Mouse (Mus musculus) limb, embryonic 15.5 days (tissue): Measurements from ENCODE around the gene Mgat4a. TPM values are rescaled to one million over a fixed set of nuclear protein-coding genes. Genes with fewer than 3 reads are reported as not detected.
"Not testable (repeated sequence)": the region's sequence is repeated elsewhere in the genome, so short reads cannot be mapped to it uniquely, and the experiment has no call there.

ENCODE experiments used
- ATAC-seq: fragments of 200-750 bp; cut with Nextera tagmentation; 2 replicates; pipeline ENCODE4 v1.8.0; 2017; ENCODE audit warnings: low read depth, moderate TSS enrichment; ENCODE audit not compliant: insufficient number of reproducible peaks, low FRiP score, low TSS enrichment
- H3K27ac ChIP-seq: fragments of 300-500 bp; sonication (generic); 2 replicates; pipeline ENCODE4 v1.5.1; 2015; ENCODE audit warnings: moderate library complexity, mild to moderate bottlenecking, inconsistent platforms
- H3K27me3 ChIP-seq: fragments of 300-500 bp; sonication (generic); 2 replicates; pipeline ENCODE4 v1.6.1; 2015; ENCODE audit warnings: inconsistent platforms
- H3K36me3 ChIP-seq: fragments of 300-500 bp; sonication (generic); 2 replicates; pipeline ENCODE4 v1.6.1; 2015; ENCODE audit warnings: inconsistent platforms
- H3K4me1 ChIP-seq: fragments of 300-500 bp; sonication (generic); 2 replicates; pipeline ENCODE4 v1.6.1; 2015; ENCODE audit warnings: inconsistent platforms
- H3K4me2 ChIP-seq: fragments of 300-500 bp; sonication (generic); 2 replicates; pipeline ENCODE4 v1.6.1; 2015; ENCODE audit warnings: mild to moderate bottlenecking, inconsistent platforms
- H3K4me3 ChIP-seq: fragments of 300-500 bp; sonication (generic); 2 replicates; pipeline ENCODE4 v1.5.1; 2015; ENCODE audit warnings: mild to moderate bottlenecking, inconsistent platforms
- H3K9ac ChIP-seq: fragments of 300-500 bp; sonication (generic); 2 replicates; pipeline ENCODE4 v1.6.1; 2015; ENCODE audit warnings: inconsistent platforms
- H3K9me3 ChIP-seq: fragments of 300-500 bp; sonication (generic); 2 replicates; pipeline ENCODE4 v1.6.1; 2016; ENCODE audit warnings: inconsistent platforms
- WGBS: fragments of 180-500 bp; shearing (Covaris S2); methylation state at CpG from one replicate; pipeline ENCODE4 v1.1.7; 2015; 5-methylcytosine and 5-hydroxymethylcytosine counted together
- polyA plus RNA-seq: library from polyadenylated mRNA; unstranded; fragments of >200 nt; fragmentation: Nextera tagmentation; extraction: Ambion mirVana; gene quantifications from 2 replicates; pipeline ENCODE4 v1.2.1, GENCODE M21; 2015

The Mgat4a gene
- polyA plus RNA-seq, 1 experiment from 2014 or later: 8.8 TPM

GRCm38 (mm10) chr1:37505348-37505730 is 35.5 kb downstream of the Mgat4a start:
- WGBS: 87% methylated on average over 9 of the region's 9 CpGs
- H3K4me2 ChIP-seq: no peak overlapping the region
- H3K27me3 ChIP-seq: no peaks in the 10 kb centered on the region
- peak overlapping the region; percentile 57; the same call in 1 of the 2 replicates for H3K27ac ChIP-seq
- peaks cover 15% of the 10 kb centered on the region for H3K4me1 ChIP-seq
- no peaks in the 10 kb centered on the region for H3K36me3 ChIP-seq
- H3K9me3 ChIP-seq: 0 out of 2 replicates have a peak, but pooled peaks cover 4% of the 10 kb centered on the region
- H3K4me3 ChIP-seq: no peak overlapping the region
- H3K9ac ChIP-seq: no peak overlapping the region
- no peak for ATAC-seq

GRCm38 (mm10) chr1:37504716-37505347 is 36.0 kb downstream of the Mgat4a start:
- 44% methylated on average over 10 of the region's 10 CpGs for WGBS
- Histone ChIP-seq H3K27me3 (no peaks in the 10 kb centered on the region), H3K36me3 (no peaks in the 10 kb centered on the region), H3K9ac (no peak overlapping the region), H3K27ac (peak overlapping the region; percentile 57; the same call in 1 of the 2 replicates), H3K4me2 (no peak overlapping the region), H3K9me3 (0 out of 2 replicates have a peak, but pooled peaks cover 4% of the 10 kb centered on the region), H3K4me3 (no peak overlapping the region), H3K4me1 (peaks cover 15% of the 10 kb centered on the region)
- ATAC-seq: no peak

DNA sequence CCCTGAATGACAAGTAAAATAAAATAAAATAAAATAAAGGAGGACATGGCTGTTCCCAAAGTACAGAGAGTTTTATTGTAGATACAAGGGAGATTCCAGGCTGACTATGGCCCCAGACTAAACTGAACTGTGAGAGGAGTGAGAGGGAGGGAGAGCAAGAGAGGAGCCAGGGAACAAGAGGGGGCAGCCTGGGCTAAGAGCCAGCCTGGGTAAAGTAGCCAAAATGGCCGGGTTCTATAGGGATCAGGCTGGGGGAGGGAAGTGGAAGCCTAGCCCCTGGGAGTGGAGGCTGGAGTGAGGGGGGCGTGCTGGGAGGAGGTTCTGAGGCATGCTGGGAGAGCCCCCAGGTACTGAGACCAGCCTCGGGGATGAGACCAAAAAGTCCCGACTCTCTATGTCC is 37.2 kb downstream of the Mgat4a start:
- Histone ChIP-seq H3K9me3 (0 out of 2 replicates have a peak, but pooled peaks cover 4% of the 10 kb centered on the region), H3K27me3 (no peaks in the 10 kb centered on the region), H3K27ac (no peak overlapping the region), H3K4me1 (peaks cover 15% of the 10 kb centered on the region), H3K4me3 (no peak overlapping the region), H3K9ac (no peak overlapping the region), H3K4me2 (no peak overlapping the region), H3K36me3 (no peaks in the 10 kb centered on the region)
- ATAC-seq: no peak
- 53% methylated on average over 4 of the region's 4 CpGs for WGBS

GRCm38 (mm10) chr1:37502354-37502753 is 38.5 kb downstream of the Mgat4a start:
- H3K9me3 ChIP-seq: 0 out of 2 replicates have a peak, but pooled peaks cover 4% of the 10 kb centered on the region
- no peak overlapping the region for H3K4me3 ChIP-seq
- peaks cover 15% of the 10 kb centered on the region for H3K4me1 ChIP-seq
- WGBS: 76% methylated on average over 9 of the region's 9 CpGs
- no peak for ATAC-seq
- no peak overlapping the region for H3K9ac ChIP-seq
- no peak overlapping the region for H3K4me2 ChIP-seq
- H3K27ac ChIP-seq: no peak overlapping the region
- no peaks in the 10 kb centered on the region for H3K27me3 ChIP-seq
- H3K36me3 ChIP-seq: no peaks in the 10 kb centered on the region

DNA sequence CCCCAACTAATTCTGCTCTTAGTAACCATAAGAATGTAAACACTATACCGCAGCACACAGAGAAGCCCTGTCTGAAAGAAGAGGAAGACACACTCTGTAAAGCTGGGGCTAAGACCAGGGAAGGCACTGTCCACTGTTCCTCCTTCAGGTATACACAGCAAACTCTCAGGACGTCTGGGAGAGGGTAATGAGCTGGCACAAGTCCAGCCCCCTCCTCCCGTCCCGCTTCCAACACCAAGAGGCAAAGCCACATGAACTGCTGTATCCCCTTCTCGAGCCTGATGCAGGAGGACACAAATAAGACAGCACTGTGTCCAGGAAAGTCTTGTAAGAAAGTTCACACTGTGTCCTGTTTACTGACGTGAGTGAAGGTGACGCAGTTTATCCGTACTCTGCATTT is 40.1 kb downstream of the Mgat4a start:
- no peak for ATAC-seq
- Histone ChIP-seq H3K9ac (no peak overlapping the region), H3K4me2 (no peak overlapping the region), H3K27ac (no peak overlapping the region), H3K4me3 (no peak overlapping the region), H3K9me3 (no peaks in the 10 kb centered on the region), H3K27me3 (no peaks in the 10 kb centered on the region), H3K36me3 (no peaks in the 10 kb centered on the region), H3K4me1 (peaks cover 15% of the 10 kb centered on the region)
- WGBS: 44% methylated on average over 8 of the region's 8 CpGs

DNA sequence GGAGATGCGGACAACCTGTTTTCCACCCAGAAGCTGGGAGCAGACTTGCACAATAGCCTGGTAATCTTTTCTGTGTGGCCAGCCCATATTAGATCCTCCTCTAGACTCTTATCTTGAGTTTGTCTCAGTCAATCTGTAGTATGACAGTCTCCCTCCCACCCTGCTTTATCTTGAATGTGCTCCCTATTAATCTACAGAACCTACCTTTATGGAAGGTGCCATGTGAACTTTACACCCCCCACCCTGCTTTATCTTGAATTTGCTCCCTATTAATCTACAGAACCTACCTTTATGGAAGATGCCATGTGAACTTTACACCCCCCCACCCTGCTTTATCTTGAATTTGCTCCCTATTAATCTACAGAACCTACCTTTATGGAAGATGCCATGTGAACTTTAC is 41.4 kb downstream of the Mgat4a start:
- not testable (repeated sequence) for H3K9ac ChIP-seq, H3K27me3 ChIP-seq, H3K36me3 ChIP-seq, H3K9me3 ChIP-seq, H3K27ac ChIP-seq, H3K4me3 ChIP-seq, ATAC-seq, H3K4me2 ChIP-seq
- WGBS: 93% methylated on average over 1 of the region's 1 CpGs
- H3K4me1 ChIP-seq: peaks cover 11% of the 10 kb centered on the region

DNA sequence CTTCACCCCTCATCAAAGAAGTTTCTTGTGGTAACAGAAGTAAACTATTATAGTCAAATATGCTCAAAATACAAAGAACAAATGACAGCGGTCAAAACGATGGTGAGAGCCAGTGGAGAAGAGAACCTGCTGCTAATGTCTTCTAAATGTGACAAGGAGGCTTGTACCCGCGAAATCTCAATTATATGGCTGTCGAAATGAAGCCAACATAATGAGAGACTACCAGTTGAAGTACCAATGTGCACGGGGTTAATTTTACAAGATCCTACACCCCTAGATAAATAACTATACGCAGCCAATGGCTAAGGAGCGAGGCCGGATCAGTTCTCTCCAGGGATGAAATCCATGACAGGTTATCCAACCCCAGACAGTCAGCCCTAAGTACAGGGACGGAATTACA is 41.9 kb downstream of the Mgat4a start:
- H3K4me2 ChIP-seq: no peak overlapping the region
- no peak overlapping the region for H3K4me3 ChIP-seq
- ATAC-seq: no peak
- no peak overlapping the region for H3K27ac ChIP-seq
- H3K36me3 ChIP-seq: no peaks in the 10 kb centered on the region
- no peak overlapping the region for H3K9ac ChIP-seq
- H3K27me3 ChIP-seq: no peaks in the 10 kb centered on the region
- H3K9me3 ChIP-seq: no peaks in the 10 kb centered on the region
- WGBS: 74% methylated on average over 10 of the region's 10 CpGs
- H3K4me1 ChIP-seq: peaks cover 9% of the 10 kb centered on the region

DNA sequence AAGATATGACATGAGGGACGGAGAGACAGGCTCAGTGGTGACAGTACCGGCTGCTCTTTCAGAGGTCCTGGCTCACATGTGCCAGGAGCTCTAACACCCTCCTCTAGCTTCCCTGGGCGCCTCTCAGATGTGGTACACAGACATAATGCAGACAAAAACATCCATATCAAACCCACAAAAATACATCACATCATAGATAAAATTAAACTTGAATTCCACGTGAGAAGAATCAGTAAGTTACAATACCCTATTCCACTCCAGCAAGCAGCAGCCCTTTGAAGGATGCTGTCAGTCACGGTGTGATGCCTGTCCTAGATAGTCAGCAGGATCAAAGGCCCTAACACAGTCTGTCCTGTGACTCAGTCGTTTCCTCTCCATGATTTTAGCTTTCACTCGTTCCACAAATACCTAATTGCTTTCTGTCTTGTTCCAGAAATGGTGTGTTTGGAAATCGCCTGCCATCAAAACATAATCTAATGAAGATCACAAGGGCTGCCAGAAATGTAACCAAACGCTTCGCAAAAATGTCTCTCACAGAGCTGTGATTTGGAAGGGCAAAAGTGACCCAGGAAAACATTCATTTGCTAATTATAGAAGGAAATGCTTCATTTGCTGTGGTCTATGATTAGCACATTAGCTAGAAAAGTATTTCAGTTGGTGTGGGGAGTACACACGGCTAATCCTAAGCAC is 44.1 kb downstream of the Mgat4a start:
- no peak for ATAC-seq
- H3K9me3 ChIP-seq: no peaks in the 10 kb centered on the region
- H3K4me1 ChIP-seq: peaks cover 6% of the 10 kb centered on the region; the same call in 1 of the 2 replicates
- no peaks in the 10 kb centered on the region for H3K27me3 ChIP-seq
- no peak overlapping the region for H3K4me3 ChIP-seq
- H3K36me3 ChIP-seq: no peaks in the 10 kb centered on the region
- H3K27ac ChIP-seq: no peak overlapping the region
- 55% methylated on average over 11 of the region's 11 CpGs for WGBS
- no peak overlapping the region for H3K4me2 ChIP-seq
- H3K9ac ChIP-seq: no peak overlapping the region

DNA sequence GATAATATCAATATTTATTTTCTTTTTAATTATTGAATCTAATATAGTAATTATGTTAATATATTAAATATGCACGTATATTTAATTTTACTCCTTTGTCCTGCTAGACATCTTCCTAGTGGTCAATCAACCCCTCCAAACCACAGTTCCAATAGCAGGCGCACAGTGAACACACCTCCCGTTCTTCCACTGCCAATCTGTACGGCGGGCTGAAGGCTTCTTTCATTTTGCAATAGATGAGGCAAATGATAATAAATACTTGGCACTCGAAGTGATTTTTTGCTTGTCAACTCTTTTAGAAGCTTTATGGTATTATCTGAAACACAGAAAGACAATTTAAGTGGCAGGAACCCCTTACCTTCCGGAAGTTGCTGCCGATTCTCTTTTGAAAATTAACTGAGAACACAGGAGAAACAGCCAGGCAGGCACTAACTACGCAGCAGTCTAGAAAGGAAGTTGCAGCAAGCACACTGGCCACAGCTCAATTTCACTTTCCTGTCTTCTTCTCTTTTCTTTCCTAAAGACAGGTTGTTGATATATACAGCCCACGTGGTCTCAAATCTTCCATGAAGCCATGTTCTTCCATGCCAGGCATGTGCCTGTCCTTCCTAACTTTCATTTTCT is 45.0 kb downstream of the Mgat4a start:
- no peak for ATAC-seq
- Histone ChIP-seq H3K9ac (no peak overlapping the region), H3K4me2 (no peak overlapping the region), H3K4me3 (no peak overlapping the region), H3K36me3 (no peaks in the 10 kb centered on the region), H3K9me3 (no peaks in the 10 kb centered on the region), H3K4me1 (peaks cover 7% of the 10 kb centered on the region; the same call in 1 of the 2 replicates), H3K27me3 (no peaks in the 10 kb centered on the region), H3K27ac (no peak overlapping the region)
- 71% methylated on average over 10 of the region's 10 CpGs for WGBS

DNA sequence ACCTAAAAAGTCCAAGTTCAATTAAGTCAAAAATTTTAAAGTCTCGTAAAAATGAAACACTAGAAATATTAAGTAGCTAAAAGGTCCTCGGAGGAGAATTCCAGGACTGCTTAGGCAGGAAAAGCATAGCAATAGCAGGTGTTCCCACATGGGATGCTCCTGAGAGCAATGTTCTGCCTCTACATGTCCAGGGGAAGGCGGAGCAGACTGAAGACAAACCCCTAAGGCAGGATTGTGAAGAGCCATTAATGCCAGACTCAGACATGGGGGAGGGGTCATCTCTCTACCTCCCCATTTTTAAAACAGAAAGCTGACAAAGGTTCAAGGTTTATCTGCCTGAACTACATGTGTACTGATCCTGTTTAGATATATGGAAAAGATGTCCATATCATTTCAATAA is 45.7 kb downstream of the Mgat4a start:
- 55% methylated on average over 3 of the region's 3 CpGs for WGBS
- Histone ChIP-seq H3K27me3 (no peaks in the 10 kb centered on the region), H3K9me3 (no peaks in the 10 kb centered on the region), H3K36me3 (no peaks in the 10 kb centered on the region), H3K9ac (no peak overlapping the region), H3K27ac (no peak overlapping the region), H3K4me3 (no peak overlapping the region), H3K4me2 (no peak overlapping the region), H3K4me1 (0 out of 2 replicates have a peak, but pooled peaks cover 6% of the 10 kb centered on the region)
- ATAC-seq: no peak

GRCm38 (mm10) chr1:37491672-37492071 is 49.1 kb downstream of the Mgat4a start:
- no peaks in the 10 kb centered on the region for H3K9me3 ChIP-seq
- H3K27ac ChIP-seq: no peak overlapping the region
- no peak overlapping the region for H3K9ac ChIP-seq
- peaks cover 9% of the 10 kb centered on the region for H3K36me3 ChIP-seq
- H3K4me2 ChIP-seq: no peak overlapping the region
- 0 out of 2 replicates have a peak, but pooled peaks cover 6% of the 10 kb centered on the region for H3K4me1 ChIP-seq
- 77% methylated on average over 7 of the region's 7 CpGs for WGBS
- H3K27me3 ChIP-seq: no peaks in the 10 kb centered on the region
- ATAC-seq: no peak
- no peak overlapping the region for H3K4me3 ChIP-seq

GRCm38 (mm10) chr1:37490691-37491212 is 50.1 kb downstream of the Mgat4a start:
- 68% methylated on average over 5 of the region's 5 CpGs for WGBS
- H3K9me3 ChIP-seq: no peaks in the 10 kb centered on the region
- no peak for ATAC-seq

More at GRCm38 (mm10) chr1:37490691-37491212, 50.1 kb downstream of the Mgat4a start:
- Histone ChIP-seq H3K4me3 (no peak overlapping the region), H3K9ac (no peak overlapping the region), H3K4me2 (no peak overlapping the region), H3K27ac (no peak overlapping the region), H3K36me3 (peaks cover 9% of the 10 kb centered on the region), H3K4me1 (0 out of 2 replicates have a peak, but pooled peaks cover 6% of the 10 kb centered on the region), H3K27me3 (no peaks in the 10 kb centered on the region)
